Mouse (Mus musculus): ENCODE data around the gene Hoxa6. TPM values are rescaled to one million over a fixed set of nuclear protein-coding genes. Genes with fewer than 3 reads are reported as not detected.

Hoxa6 gene
- total and polyA plus RNA-seq, 3 experiments = not detected

GRCm38 (mm10) chr6:52197271-52197670 lies 11.3 kb downstream of the Hoxa6 start:
- no peaks in the 10 kb centered on the region for H3K9me3 ChIP-seq (replicated peaks; ENCODE audit: insufficient read depth, low read length)
- no peak overlapping the region for H3K4me3 ChIP-seq (ENCODE audit: control insufficient read depth in 1 of 2, insufficient read depth in 1 of 2, low read depth in 2 of 2, low read length in 2 of 2)
- TF ChIP-seq RCOR1 (IDR thresholded peaks at IDR 0.05; ENCODE audit: low read depth, low read length) (no peak), ELF1 (IDR thresholded peaks at IDR 0.05; ENCODE audit: low read depth, low read length) (no peak), MAFK (IDR thresholded peaks at IDR 0.05; ENCODE audit: borderline replicate concordance, low read depth, low read length) (no peak), UBTF (IDR thresholded peaks at IDR 0.05; ENCODE audit: borderline replicate concordance, insufficient read depth, low read depth, low read length) (no peak), ZMIZ1 (IDR thresholded peaks at IDR 0.05; ENCODE audit: low read depth, low read length) (no peak), ZKSCAN1 (IDR thresholded peaks at IDR 0.05; ENCODE audit: low read depth, low read length) (no peak), CHD1 (IDR thresholded peaks at IDR 0.05; ENCODE audit: low read depth, low read length) (no peak), BHLHE40 (IDR thresholded peaks at IDR 0.05; ENCODE audit: borderline replicate concordance, low read depth, low read length) (no peak), HCFC1 (IDR thresholded peaks at IDR 0.05; ENCODE audit: low read depth, low read length) (no peak), TAL1 (IDR thresholded peaks at IDR 0.05; ENCODE audit: low read length) (no peak), EP300 (IDR thresholded peaks at IDR 0.05; ENCODE audit: low read depth in 1 of 2, low read length in 2 of 2) (no peak), MEF2A (IDR thresholded peaks at IDR 0.05; ENCODE audit: extremely low read depth, insufficient replicate concordance, low read depth, low read length, poor library complexity, severe bottlenecking) (no peak), MXI1 (IDR thresholded peaks at IDR 0.05; ENCODE audit: low read depth, low read length) (no peak), MAX (IDR thresholded peaks at IDR 0.05; ENCODE audit: low read length) (no peak), TCF12 (IDR thresholded peaks at IDR 0.05; ENCODE audit: low read depth, low read length) (no peak), KAT2A (conservative IDR thresholded peaks at IDR 0.05; ENCODE audit: low read depth, low read length) (no peak), GABPA (IDR thresholded peaks at IDR 0.05; ENCODE audit: low read depth, low read length) (no peak), ETS1 (IDR thresholded peaks at IDR 0.05; ENCODE audit: low read depth, low read length) (no peak), SMC3 (IDR thresholded peaks at IDR 0.05; ENCODE audit: low read depth, low read length) (no peak), GATA1 (IDR thresholded peaks at IDR 0.05; ENCODE audit: low read depth, low read length) (no peak)
- no peak overlapping the region for H3K9ac ChIP-seq (ENCODE audit: control insufficient read depth, low read depth, low read length, poor library complexity, severe bottlenecking)
- DNase-seq (ENCODE audit: low read depth, low spot score) = no peak
- no peaks in the 10 kb centered on the region; the same call in 1 of the 2 replicates for H3K79me2 ChIP-seq (ENCODE audit: control insufficient read depth, insufficient read depth, low read length, poor library complexity)
- no peak overlapping the region for H3K27ac ChIP-seq (ENCODE audit: control insufficient read depth, low read depth, low read length)
- H3K36me3 ChIP-seq (ENCODE audit: control insufficient read depth in 1 of 2, insufficient read depth in 2 of 2, low read length in 2 of 2) = no peaks in the 10 kb centered on the region
- H3K27me3 ChIP-seq (ENCODE audit: control insufficient read depth in 1 of 2, insufficient read depth in 2 of 2, low read length in 2 of 2) = no peaks in the 10 kb centered on the region
- H3K4me1 ChIP-seq (ENCODE audit: control insufficient read depth in 1 of 2, insufficient read depth in 2 of 2, low read length in 2 of 2) = no peaks in the 10 kb centered on the region

- Histone ChIP-seq H3K9me3 (replicated peaks; ENCODE audit: insufficient read depth, low read length) (no peaks in the 10 kb centered on the region), H3K27me3 (ENCODE audit: control insufficient read depth in 1 of 2, insufficient read depth in 2 of 2, low read length in 2 of 2) (no peaks in the 10 kb centered on the region), H3K79me2 (ENCODE audit: control insufficient read depth, insufficient read depth, low read length, poor library complexity) (no peaks in the 10 kb centered on the region; the same call in 1 of the 2 replicates), H3K27ac (ENCODE audit: control insufficient read depth, low read depth, low read length) (no peak overlapping the region), H3K4me1 (ENCODE audit: control insufficient read depth in 1 of 2, insufficient read depth in 2 of 2, low read length in 2 of 2) (no peaks in the 10 kb centered on the region), H3K36me3 (ENCODE audit: control insufficient read depth in 1 of 2, insufficient read depth in 2 of 2, low read length in 2 of 2) (no peaks in the 10 kb centered on the region), H3K4me3 (ENCODE audit: control insufficient read depth in 1 of 2, insufficient read depth in 1 of 2, low read depth in 2 of 2, low read length in 2 of 2) (no peak overlapping the region), H3K9ac (ENCODE audit: control insufficient read depth, low read depth, low read length, poor library complexity, severe bottlenecking) (no peak overlapping the region)
- no peak for DNase-seq (ENCODE audit: low read depth, low spot score)
- TF ChIP-seq HCFC1 (IDR thresholded peaks at IDR 0.05; ENCODE audit: low read depth, low read length) (no peak), NRF1 (IDR thresholded peaks at IDR 0.05; ENCODE audit: insufficient read depth, low read depth, low read length, poor library complexity, severe bottlenecking) (no peak), MXI1 (IDR thresholded peaks at IDR 0.05; ENCODE audit: low read depth, low read length) (no peak), ZMIZ1 (IDR thresholded peaks at IDR 0.05; ENCODE audit: low read depth, low read length) (no peak), MAX (IDR thresholded peaks at IDR 0.05; ENCODE audit: low read length) (no peak), E2F4 (IDR thresholded peaks at IDR 0.05; ENCODE audit: borderline replicate concordance, low read depth, low read length) (no peak), USF2 (IDR thresholded peaks at IDR 0.05; ENCODE audit: borderline replicate concordance in 1 of 2, insufficient read depth in 1 of 2, low read depth in 1 of 2, low read length in 2 of 2) (no peak), USF1 (IDR thresholded peaks at IDR 0.05; ENCODE audit: low read depth, low read length) (no peak), MEF2A (IDR thresholded peaks at IDR 0.05; ENCODE audit: extremely low read depth, insufficient replicate concordance, low read depth, low read length, poor library complexity, severe bottlenecking) (no peak), NELFE (IDR thresholded peaks at IDR 0.05; ENCODE audit: low read depth, low read length) (no peak), UBTF (IDR thresholded peaks at IDR 0.05; ENCODE audit: borderline replicate concordance, insufficient read depth, low read depth, low read length) (no peak), RAD21 (IDR thresholded peaks at IDR 0.05; ENCODE audit: low read depth, low read length) (no peak), ZNF384 (IDR thresholded peaks at IDR 0.05; ENCODE audit: low read depth, low read length) (no peak), TAL1 (IDR thresholded peaks at IDR 0.05; ENCODE audit: low read length) (no peak), CHD2 (IDR thresholded peaks at IDR 0.05; ENCODE audit: low read length) (no peak), ZKSCAN1 (IDR thresholded peaks at IDR 0.05; ENCODE audit: low read depth, low read length) (no peak), SMC3 (IDR thresholded peaks at IDR 0.05; ENCODE audit: low read depth, low read length) (no peak), MYB (IDR thresholded peaks at IDR 0.05; ENCODE audit: low read depth, low read length) (no peak), MAFK (IDR thresholded peaks at IDR 0.05; ENCODE audit: borderline replicate concordance, low read depth, low read length) (no peak)
These were observed 11.7 kb downstream of the Hoxa6 start for GRCm38 (mm10) chr6:52196811-52197210.

Data from MEL (cell line).